Mouse (Mus musculus): ENCODE measurements at regions not wholly inside any gene's neighbourhood (a gene's known extent, or its start where the extent isn't known, plus 50 kb on each side); places are given as distances from the start of the nearest gene placed in this dataset.
A peak's percentile ranks its signal among the peaks of the same experiment; 100 is the strongest.

- peak; percentile 22 for DNase-seq
These were observed 59.8 kb upstream of the Nrg3 start for GRCm38 (mm10) chr14:39532689-39533088.
